Mouse (Mus musculus) limb, embryonic 11.5 days (tissue): ENCODE measurements around the gene Acp5. TPM values are rescaled to one million over a fixed set of nuclear protein-coding genes. Genes with fewer than 3 reads are reported as not detected.
A peak's percentile ranks its signal among the peaks of the same experiment; 100 is the strongest.

Experiments used
- ATAC-seq: fragments of 200-750 bp; cut with Nextera tagmentation; 2 replicates; pipeline ENCODE4 v1.8.0; 2017; ENCODE audit warnings: low read depth; ENCODE audit not compliant: insufficient number of reproducible peaks, low FRiP score, low TSS enrichment
- DNase-seq: peaks from one replicate; pipeline ENCODE4 v3.0.0-alpha.2; 2015; ENCODE audit warnings: low spot score
- H3K27ac ChIP-seq: fragments of 300-500 bp; sonication (generic); replicated peaks from 2 replicates; pipeline ENCODE4 v1.5.1; 2014; ENCODE audit warnings: low read depth, mild to moderate bottlenecking, low read length
- H3K27me3 ChIP-seq: fragments of 300-500 bp; sonication (generic); 2 replicates; pipeline ENCODE4 v1.6.1; 2014; ENCODE audit warnings: mild to moderate bottlenecking, low read length, mixed read lengths; ENCODE audit not compliant: control insufficient read depth, insufficient read depth
- H3K36me3 ChIP-seq: fragments of 300-500 bp; sonication (generic); 2 replicates; pipeline ENCODE4 v1.6.1; 2014; ENCODE audit warnings: mild to moderate bottlenecking, low read length, moderate library complexity, mixed read lengths; ENCODE audit not compliant: control insufficient read depth, insufficient read depth
- H3K4me1 ChIP-seq: fragments of 300-500 bp; sonication (generic); 2 replicates; pipeline ENCODE4 v1.6.1; 2014; ENCODE audit warnings: low read length, mixed read lengths; ENCODE audit not compliant: control insufficient read depth, insufficient read depth
- H3K4me2 ChIP-seq: fragments of 300-500 bp; sonication (generic); 2 replicates; pipeline ENCODE4 v1.6.1; 2014; ENCODE audit warnings: low read depth, mild to moderate bottlenecking, moderate library complexity; ENCODE audit not compliant: severe bottlenecking
- H3K4me3 ChIP-seq: fragments of 300-500 bp; sonication (generic); 2 replicates; pipeline ENCODE4 v1.5.1; 2014; ENCODE audit warnings: low read depth, low read length
- H3K9ac ChIP-seq: fragments of 300-500 bp; sonication (generic); 2 replicates; pipeline ENCODE4 v1.6.1; 2014; ENCODE audit warnings: mild to moderate bottlenecking, low read length
- H3K9me3 ChIP-seq: fragments of 300-500 bp; sonication (generic); 2 replicates; pipeline ENCODE4 v1.6.1; 2016; ENCODE audit warnings: low read length; ENCODE audit not compliant: control insufficient read depth
- WGBS: fragments of 180-500 bp; shearing (Covaris S2); extraction: QIAGEN DNeasy Blood & Tissue Kit; methylation state at CpG from one replicate; pipeline ENCODE4 v1.1.7; 2014; 5-methylcytosine and 5-hydroxymethylcytosine counted together
- polyA plus RNA-seq: library from polyadenylated mRNA; unstranded; fragments of >200 nt; fragmentation: Nextera tagmentation; extraction: Ambion mirVana; gene quantifications from 2 replicates; pipeline ENCODE4 v1.2.1, GENCODE M21; 2014

Gene Acp5
- polyA plus RNA-seq, 1 experiment from 2014 or later, result 14.2 TPM

GRCm38 (mm10) chr9:22095854-22096307 is 39.6 kb downstream of the Acp5 start:
- H3K36me3 ChIP-seq, result no peaks in the 10 kb centered on the region
- peak; percentile 85 for DNase-seq
- H3K27me3 ChIP-seq, result peaks cover 27% of the 10 kb centered on the region
- ATAC-seq, result peak; percentile 51
- H3K9me3 ChIP-seq, result no peaks in the 10 kb centered on the region
- 3% methylated on average over 24 of the region's 24 CpGs for WGBS
- H3K4me2 ChIP-seq, result peak overlapping the region; percentile 59
- H3K9ac ChIP-seq, result peak overlapping the region; percentile 59
- 0 out of 2 replicates have a peak, but pooled peaks cover 3% of the 10 kb centered on the region for H3K4me1 ChIP-seq
- peak overlapping the region; percentile 28 for H3K4me3 ChIP-seq
- H3K27ac ChIP-seq, result no peak overlapping the region

DNA sequence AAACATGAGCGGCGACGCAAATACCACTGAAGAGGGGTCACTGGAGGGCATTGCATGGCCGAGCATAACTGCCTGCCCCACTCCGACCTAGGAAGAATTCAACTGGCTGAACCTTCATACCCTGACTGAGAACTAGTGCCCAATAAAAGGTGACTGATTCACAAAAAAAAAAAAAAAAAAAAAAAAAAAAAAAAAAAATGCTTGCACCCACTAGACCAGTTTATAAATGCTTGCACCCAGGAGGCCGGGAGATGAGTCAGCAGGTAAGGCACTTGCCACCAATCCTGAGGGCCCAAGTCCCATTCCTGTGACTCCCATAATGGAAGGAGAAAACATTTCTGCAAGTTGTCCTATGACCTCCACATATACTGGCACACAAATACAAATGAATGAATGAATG is 42.8 kb downstream of the Acp5 start:
- WGBS, result 90% methylated on average over 6 of the region's 6 CpGs
- Histone ChIP-seq H3K4me1 (no peaks in the 10 kb centered on the region), H3K9me3 (no peaks in the 10 kb centered on the region), H3K36me3 (no peaks in the 10 kb centered on the region), H3K9ac (no peak overlapping the region), H3K27me3 (peaks cover 2% of the 10 kb centered on the region; the same call in 1 of the 2 replicates), H3K4me2 (no peak overlapping the region), H3K27ac (no peak overlapping the region), H3K4me3 (no peak overlapping the region)
- no peak for ATAC-seq
- DNase-seq, result no peak

- H3K27me3 ChIP-seq, result no peaks in the 10 kb centered on the region
- no peaks in the 10 kb centered on the region for H3K36me3 ChIP-seq
- ATAC-seq, result no peak
- WGBS, result 86% methylated on average over 7 of the region's 7 CpGs
- no peak for DNase-seq
- peaks cover 6% of the 10 kb centered on the region; the same call in 1 of the 2 replicates for H3K4me1 ChIP-seq
- H3K9me3 ChIP-seq, result no peaks in the 10 kb centered on the region
- no peak overlapping the region for H3K4me3 ChIP-seq
- no peak overlapping the region for H3K27ac ChIP-seq
- no peak overlapping the region for H3K4me2 ChIP-seq
- H3K9ac ChIP-seq, result no peak overlapping the region
Observed at GRCm38 (mm10) chr9:22089986-22090385, 45.5 kb downstream of the Acp5 start.

- DNase-seq (no peak), ATAC-seq (no peak)
- Histone ChIP-seq H3K4me1 (peaks cover 6% of the 10 kb centered on the region; the same call in 1 of the 2 replicates), H3K27ac (no peak overlapping the region), H3K9me3 (no peaks in the 10 kb centered on the region), H3K4me2 (no peak overlapping the region), H3K36me3 (no peaks in the 10 kb centered on the region), H3K4me3 (no peak overlapping the region), H3K9ac (no peak overlapping the region), H3K27me3 (no peaks in the 10 kb centered on the region)
- 97% methylated on average over 7 of the region's 7 CpGs for WGBS
Observed at GRCm38 (mm10) chr9:22089281-22089680, 46.2 kb downstream of the Acp5 start.

- Histone ChIP-seq H3K27me3 (no peaks in the 10 kb centered on the region), H3K9me3 (no peaks in the 10 kb centered on the region), H3K4me2 (no peak overlapping the region), H3K4me3 (no peak overlapping the region), H3K4me1 (peaks cover 6% of the 10 kb centered on the region; the same call in 1 of the 2 replicates), H3K9ac (no peak overlapping the region), H3K27ac (no peak overlapping the region), H3K36me3 (no peaks in the 10 kb centered on the region)
- DNase-seq (no peak), ATAC-seq (no peak)
- 82% methylated on average over 2 of the region's 2 CpGs for WGBS
Observed at GRCm38 (mm10) chr9:22087034-22087618, 48.4 kb downstream of the Acp5 start.

- peak overlapping the region; percentile 77 for H3K4me3 ChIP-seq
- no peaks in the 10 kb centered on the region for H3K36me3 ChIP-seq
- H3K4me2 ChIP-seq, result peak overlapping the region; percentile 79
- DNase-seq (no peak), ATAC-seq (no peak)
- H3K9ac ChIP-seq, result peak overlapping the region; percentile 61; the same call in 1 of the 2 replicates
- no peaks in the 10 kb centered on the region for H3K9me3 ChIP-seq
- no peak overlapping the region for H3K27ac ChIP-seq
- 83% methylated on average over 6 of the region's 6 CpGs for WGBS
- peaks cover 6% of the 10 kb centered on the region; the same call in 1 of the 2 replicates for H3K4me1 ChIP-seq
- no peaks in the 10 kb centered on the region for H3K27me3 ChIP-seq
Observed at GRCm38 (mm10) chr9:22086012-22086411, 49.5 kb downstream of the Acp5 start.

- Histone ChIP-seq H3K4me1 (peaks cover 6% of the 10 kb centered on the region; the same call in 1 of the 2 replicates), H3K36me3 (no peaks in the 10 kb centered on the region), H3K27ac (no peak within 1 kb of the TSS), H3K4me3 (peak within 1 kb of the TSS; percentile 77), H3K9me3 (no peaks in the 10 kb centered on the region), H3K9ac (peak within 1 kb of the TSS; percentile 62), H3K4me2 (peak within 1 kb of the TSS; percentile 79), H3K27me3 (no peaks in the 10 kb centered on the region)
- DNase-seq, result peak; percentile 93
- under 1% methylated on average over 48 of the region's 48 CpGs for WGBS
- ATAC-seq, result peak; percentile 97
Observed at GRCm38 (mm10) chr9:22085022-22085834, 50.3 kb downstream of the Acp5 start, which contains the start of gene Ecsit. TSS of gene Ecsit (minus strand) at chr9:22085438.

GRCm38 (mm10) chr9:22084667-22085021 is 50.9 kb downstream of the Acp5 start:
- WGBS, result 37% methylated on average over 4 of the region's 4 CpGs
- no peak for ATAC-seq

More at GRCm38 (mm10) chr9:22084667-22085021, 50.9 kb downstream of the Acp5 start:
- Histone ChIP-seq H3K27ac (no peak overlapping the region), H3K36me3 (no peaks in the 10 kb centered on the region), H3K9me3 (no peaks in the 10 kb centered on the region), H3K9ac (peak overlapping the region; percentile 62), H3K4me2 (peak overlapping the region; percentile 79), H3K4me1 (peaks cover 6% of the 10 kb centered on the region; the same call in 1 of the 2 replicates), H3K27me3 (no peaks in the 10 kb centered on the region), H3K4me3 (peak overlapping the region; percentile 77)
- DNase-seq, result no peak
